Mouse (Mus musculus) macrophage (primary cell): ENCODE results near the gene Apoc1. TPM values are rescaled to one million over a fixed set of nuclear protein-coding genes. Genes with fewer than 3 reads are reported as not detected.
A peak's percentile ranks its signal among the peaks of the same experiment; 100 is the strongest.

Experiments
- H3K27ac ChIP-seq: fragments of 350-480 bp; formaldehyde crosslinking; 2 replicates; pipeline ENCODE4 v1.9.0; 2021
- H3K36me3 ChIP-seq: fragments of 350-480 bp; formaldehyde crosslinking; 2 replicates; pipeline ENCODE4 v1.9.0; 2021; ENCODE audit errors: inconsistent target
- H3K4me3 ChIP-seq: fragments of 350-480 bp; formaldehyde crosslinking; 2 replicates; pipeline ENCODE4 v1.9.0; 2021; ENCODE audit errors: inconsistent target
- H3K79me2 ChIP-seq: fragments of 350-480 bp; formaldehyde crosslinking; 2 replicates; pipeline ENCODE4 v1.9.0; 2021; ENCODE audit errors: inconsistent target
- WGBS: methylation state at CpG from one replicate; pipeline ENCODE4 v1.1.7; 2026; ENCODE audit warnings: inconsistent platforms; ENCODE audit not compliant: missing documents; 5-methylcytosine and 5-hydroxymethylcytosine counted together
- polyA plus RNA-seq: library from polyadenylated mRNA; stranded (reverse); fragments of 250-400 nt; gene quantifications from 3 replicates; pipeline ENCODE4 v1.2.4, GENCODE M21; 2018; ENCODE audit warnings: inconsistent platforms
- total RNA-seq, 78 experiments: library from RNA; depleted of rRNA; stranded (reverse); fragments of 250-400 nt; gene quantifications; 1 replicate in 9 of 78; 2 replicates in 24 of 78; 3 replicates in 43 of 78; 4 replicates in 2 of 78; pipeline ENCODE4 v1.2.4; 2018; ENCODE audit warnings: inconsistent platforms in 56 of 78

Gene Apoc1
- 1 to 10 TPM in 1 of 26 experiments, not detected in 25; 2.8 TPM for total RNA-seq (2018; cell fraction: chromatin; rRNA removed)
- total RNA-seq (2018; cell fraction: cytosol; rRNA removed), result 1 to 10 TPM in 25 of 26 experiments, under 1 TPM in 1; 0.93 to 9.2 (median 2.6) TPM
- total RNA-seq (2018; cell fraction: nucleus; rRNA removed), result 1 to 10 TPM in 8 of 26 experiments, not detected in 18; 1.8 to 6.1 (median 2.3) TPM
- 4.3 to 4.7 TPM (median 4.4 TPM) in 3 replicates for polyA plus RNA-seq

- peak within 1 kb of the TSS; percentile 55 for H3K27ac ChIP-seq
- H3K36me3 ChIP-seq, result peaks cover 4% of the 10 kb centered on the region; the same call in 1 of the 2 replicates
- 92% methylated on average over 28 of the region's 28 CpGs for WGBS
- H3K4me3 ChIP-seq, result no peak within 1 kb of the TSS
- peaks cover 13% of the 10 kb centered on the region; the same call in 1 of the 2 replicates for H3K79me2 ChIP-seq
These were observed at the start of gene Apoc1 for GRCm38 (mm10) chr7:19691873-19692865. TSS of gene Apoc1 (minus strand) at chr7:19692660.

GRCm38 (mm10) chr7:19741329-19742031 is 49.0 kb upstream of the Apoc1 start:
- Histone ChIP-seq H3K27ac (no peak overlapping the region), H3K79me2 (no peaks in the 10 kb centered on the region), H3K36me3 (no peaks in the 10 kb centered on the region), H3K4me3 (no peak overlapping the region)
- WGBS, result 64% methylated on average over 8 of the region's 8 CpGs

- WGBS, result 62% methylated on average over 11 of the region's 11 CpGs
- no peak overlapping the region for H3K4me3 ChIP-seq
- H3K27ac ChIP-seq, result no peak overlapping the region
- H3K36me3 ChIP-seq, result no peaks in the 10 kb centered on the region
- no peaks in the 10 kb centered on the region for H3K79me2 ChIP-seq
These were observed 47.8 kb upstream of the Apoc1 start for GRCm38 (mm10) chr7:19740269-19740668.

GRCm38 (mm10) chr7:19738771-19739170 is 46.3 kb upstream of the Apoc1 start:
- Histone ChIP-seq H3K4me3 (no peak overlapping the region), H3K79me2 (no peaks in the 10 kb centered on the region), H3K27ac (no peak overlapping the region), H3K36me3 (no peaks in the 10 kb centered on the region)
- WGBS, result 94% methylated on average over 3 of the region's 3 CpGs

GRCm38 (mm10) chr7:19736389-19737057 is 44.1 kb upstream of the Apoc1 start:
- no peaks in the 10 kb centered on the region for H3K36me3 ChIP-seq
- no peak overlapping the region for H3K27ac ChIP-seq
- no peak overlapping the region for H3K4me3 ChIP-seq
- no peaks in the 10 kb centered on the region for H3K79me2 ChIP-seq
- 40% methylated on average over 10 of the region's 16 CpGs for WGBS

GRCm38 (mm10) chr7:19734178-19734666 is 41.8 kb upstream of the Apoc1 start:
- H3K36me3 ChIP-seq, result no peaks in the 10 kb centered on the region

GRCm38 (mm10) chr7:19726541-19726940 is 34.1 kb upstream of the Apoc1 start:
- Histone ChIP-seq H3K27ac (no peak overlapping the region), H3K79me2 (no peaks in the 10 kb centered on the region), H3K4me3 (no peak overlapping the region), H3K36me3 (no peaks in the 10 kb centered on the region)
- 90% methylated on average over 4 of the region's 4 CpGs for WGBS

More at GRCm38 (mm10) chr7:19734178-19734666, 41.8 kb upstream of the Apoc1 start:
- no peak overlapping the region for H3K4me3 ChIP-seq
- H3K79me2 ChIP-seq, result no peaks in the 10 kb centered on the region
- no peak overlapping the region for H3K27ac ChIP-seq
- 90% methylated on average over 10 of the region's 10 CpGs for WGBS

- Histone ChIP-seq H3K27ac (no peak overlapping the region), H3K36me3 (no peaks in the 10 kb centered on the region), H3K4me3 (no peak overlapping the region), H3K79me2 (no peaks in the 10 kb centered on the region)
- 96% methylated on average over 12 of the region's 12 CpGs for WGBS
These were observed 31.7 kb upstream of the Apoc1 start for GRCm38 (mm10) chr7:19724167-19724566.

- WGBS, result 73% methylated on average over 6 of the region's 6 CpGs
- H3K36me3 ChIP-seq, result no peaks in the 10 kb centered on the region
- no peak overlapping the region for H3K27ac ChIP-seq
- H3K79me2 ChIP-seq, result no peaks in the 10 kb centered on the region
- no peak overlapping the region for H3K4me3 ChIP-seq
These were observed 30.3 kb upstream of the Apoc1 start for GRCm38 (mm10) chr7:19722754-19723195.

GRCm38 (mm10) chr7:19719200-19719599 is 26.7 kb upstream of the Apoc1 start:
- H3K36me3 ChIP-seq, result no peaks in the 10 kb centered on the region
- 87% methylated on average over 4 of the region's 4 CpGs for WGBS

GRCm38 (mm10) chr7:19718297-19718952 is 26.0 kb upstream of the Apoc1 start:
- peaks cover 14% of the 10 kb centered on the region for H3K79me2 ChIP-seq
- H3K27ac ChIP-seq, result no peak overlapping the region
- H3K36me3 ChIP-seq, result no peaks in the 10 kb centered on the region
- WGBS, result 84% methylated on average over 5 of the region's 5 CpGs
- no peak overlapping the region for H3K4me3 ChIP-seq

More at GRCm38 (mm10) chr7:19719200-19719599, 26.7 kb upstream of the Apoc1 start:
- Histone ChIP-seq H3K79me2 (peaks cover 6% of the 10 kb centered on the region), H3K27ac (no peak overlapping the region), H3K4me3 (no peak overlapping the region)

- Histone ChIP-seq H3K36me3 (peaks cover under 1% of the 10 kb centered on the region; the same call in 1 of the 2 replicates), H3K79me2 (peaks cover 17% of the 10 kb centered on the region), H3K27ac (no peak overlapping the region), H3K4me3 (no peak overlapping the region)
- WGBS, result 93% methylated on average over 4 of the region's 4 CpGs
These were observed 24.9 kb upstream of the Apoc1 start for GRCm38 (mm10) chr7:19717346-19717745.

GRCm38 (mm10) chr7:19716822-19717221 is 24.4 kb upstream of the Apoc1 start:
- Histone ChIP-seq H3K27ac (peak overlapping the region; percentile 52; the same call in 1 of the 2 replicates), H3K36me3 (peaks cover 5% of the 10 kb centered on the region; the same call in 1 of the 2 replicates), H3K4me3 (no peak overlapping the region; the same call in 1 of the 2 replicates), H3K79me2 (peaks cover 17% of the 10 kb centered on the region)
- WGBS, result 95% methylated on average over 2 of the region's 2 CpGs
